Mouse (Mus musculus) left cerebral cortex, postnatal 36 days (tissue): Measurements from ENCODE around the gene Eddm3b. TPM values are rescaled to one million over a fixed set of nuclear protein-coding genes. Genes with fewer than 3 reads are reported as not detected.
"Not testable (repeated sequence)": the region's sequence is repeated elsewhere in the genome, so short reads cannot be mapped to it uniquely, and the experiment has no call there.

ENCODE experiments used
- DNase-seq, 2 experiments: peaks; one replicate each; pipeline ENCODE4 v3.0.0; 2021 to 2022; ENCODE audit warnings: low spot score in 2 of 2, mixed read lengths in 1 of 2
- intact Hi-C: fragments of 180-260 bp; cut with DNase I; formaldehyde crosslinking; loops from one replicate; pipeline ENCODE4 v1.15.1; 2025
- total RNA-seq, 2 experiments: library from RNA; stranded (reverse); gene quantifications; 2 replicates each; pipeline ENCODE4 v1.2.3; 2021

Gene Eddm3b
- total RNA-seq, 2 experiments from 2014 or later = not detected

DNA sequence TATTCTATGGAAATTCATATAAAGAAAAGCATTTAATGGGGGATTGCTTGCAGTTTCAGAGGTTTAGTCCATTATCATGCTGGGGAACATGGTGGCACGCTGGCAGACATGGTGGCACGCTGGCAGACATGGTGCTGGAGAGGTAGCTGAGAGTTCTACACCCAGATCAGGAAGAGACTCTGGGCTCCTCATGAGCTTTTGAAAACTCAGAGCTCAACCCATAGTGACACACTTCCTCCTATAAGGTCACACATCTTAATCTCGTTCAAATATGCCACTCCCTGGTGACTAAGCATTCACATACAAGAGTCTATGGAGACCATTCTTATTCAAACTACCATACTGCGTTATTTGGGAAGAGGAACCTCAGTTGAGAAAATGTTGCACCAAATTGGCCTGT lies 18.1 kb downstream of the Eddm3b start:
- intact Hi-C loops = no loop called here
- DNase-seq = no peak

DNA sequence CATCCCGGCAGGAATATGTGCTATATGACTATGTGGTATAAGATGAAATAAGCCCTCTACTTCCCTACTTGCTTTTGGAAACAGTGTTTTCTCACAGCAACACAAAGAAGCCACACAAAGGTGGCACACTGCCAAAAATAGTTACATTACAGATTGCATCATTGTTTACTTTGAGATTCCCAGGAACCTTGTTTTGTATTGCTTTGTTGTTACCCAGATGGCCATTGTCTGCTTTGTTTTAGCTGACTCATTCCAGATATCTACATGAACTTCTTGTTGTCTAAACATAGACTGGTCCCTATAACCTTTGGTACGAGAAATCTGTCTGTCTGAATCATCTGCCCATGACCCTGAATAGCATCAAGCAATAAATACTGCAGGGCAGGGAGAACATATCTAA lies 26.1 kb downstream of the Eddm3b start:
- no peak for DNase-seq
- intact Hi-C loops = no loop called here

DNA sequence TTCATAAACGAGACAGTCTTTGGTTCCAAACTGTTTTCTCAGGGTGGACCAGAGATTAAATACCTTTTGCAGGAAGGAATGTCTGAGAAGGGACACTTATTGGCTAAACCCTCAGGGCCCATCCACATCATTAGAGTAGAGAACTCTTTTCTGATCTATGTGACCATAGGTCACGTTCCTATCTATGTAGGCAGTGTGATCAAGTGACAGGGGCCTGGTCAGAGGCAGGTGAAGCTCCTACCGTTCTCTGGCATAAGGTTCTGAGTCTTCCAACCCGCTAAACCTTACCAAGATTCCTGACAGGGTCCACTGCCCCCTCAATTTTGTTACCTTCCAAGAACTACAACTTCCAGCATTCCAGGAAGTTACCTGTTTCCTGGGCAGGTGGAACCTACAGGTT lies 27.9 kb downstream of the Eddm3b start:
- no peak for DNase-seq
- intact Hi-C loops = no loop called here

- intact Hi-C loops = no loop called here
- no peak for DNase-seq
Observed at GRCm38 (mm10) chr14:51142568-51142967, 28.3 kb downstream of the Eddm3b start.

DNA sequence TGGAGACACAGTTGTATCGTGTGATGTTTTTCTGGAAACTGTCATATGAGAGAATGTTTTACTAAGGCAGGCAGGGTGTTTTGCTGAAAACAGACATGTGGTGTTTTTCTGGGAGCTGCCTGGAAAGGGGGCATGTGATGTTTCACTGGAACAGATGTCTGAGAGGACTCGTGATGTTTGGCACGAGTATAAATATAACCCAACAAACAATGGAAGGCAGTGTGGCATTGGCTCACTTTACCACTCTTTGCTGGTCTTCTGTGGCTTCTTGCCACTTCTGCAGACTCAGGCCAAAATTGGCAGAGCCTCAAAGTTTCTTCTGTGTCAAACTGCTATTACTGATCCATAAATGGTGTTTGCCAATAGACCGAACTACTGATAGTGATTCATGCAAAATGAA lies 29.1 kb downstream of the Eddm3b start:
- intact Hi-C loops = no loop called here

DNA sequence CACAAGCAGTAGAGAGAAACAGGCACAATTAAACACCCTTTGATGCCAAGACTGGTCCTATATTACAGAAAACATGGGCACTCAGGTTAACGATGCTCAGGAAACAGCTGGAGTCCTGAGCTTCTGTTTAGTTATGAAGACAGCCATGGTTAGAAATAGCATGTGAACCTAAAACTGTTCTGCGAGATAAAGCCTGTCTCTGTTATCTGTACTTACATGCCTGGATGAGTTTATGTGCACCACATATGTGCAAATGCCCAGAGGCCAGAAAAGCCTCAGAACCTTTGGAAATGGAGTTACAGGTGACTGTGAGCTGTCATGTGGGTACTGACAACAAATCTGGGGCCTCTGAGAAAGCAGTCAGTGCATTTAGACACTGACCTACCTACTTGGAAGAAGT lies 29.7 kb downstream of the Eddm3b start:
- intact Hi-C loops = no loop called here
- no peak for DNase-seq

More for the DNA sequence above, 29.1 kb downstream of the Eddm3b start:
- DNase-seq = no peak

GRCm38 (mm10) chr14:51144451-51144850 lies 30.2 kb downstream of the Eddm3b start:
- no peak for DNase-seq
- intact Hi-C loops = no loop called here

DNA sequence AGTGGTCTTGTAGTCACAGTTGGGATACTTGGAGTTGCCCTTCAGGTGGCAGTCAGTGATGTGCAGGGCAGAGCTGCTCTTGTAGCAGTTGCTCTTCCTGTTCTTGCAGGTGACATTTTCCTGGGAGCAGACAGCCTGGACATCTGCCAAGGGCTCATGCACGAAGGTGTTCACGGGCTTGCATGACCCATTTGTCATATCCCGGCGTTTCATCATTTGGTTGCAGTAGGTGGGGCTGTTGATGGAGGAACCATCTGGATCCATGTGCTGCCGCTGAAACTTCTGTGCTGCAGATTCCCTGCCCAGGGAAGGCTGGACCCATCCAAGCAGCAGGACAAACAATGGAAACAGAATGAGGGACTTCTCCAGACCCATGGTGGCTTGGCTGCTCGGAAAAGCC lies 31.3 kb downstream of the Eddm3b start:
- peak in 1 of 2 experiments; percentile 7 for DNase-seq
- intact Hi-C loops = no loop called here

- intact Hi-C loops = no loop called here
- DNase-seq = no peak
Observed at GRCm38 (mm10) chr14:51146685-51147084, 32.5 kb downstream of the Eddm3b start, which contains the start of gene Rnase1. Gene Rnase1 (minus strand): TSS chr14:51146785.

DNA sequence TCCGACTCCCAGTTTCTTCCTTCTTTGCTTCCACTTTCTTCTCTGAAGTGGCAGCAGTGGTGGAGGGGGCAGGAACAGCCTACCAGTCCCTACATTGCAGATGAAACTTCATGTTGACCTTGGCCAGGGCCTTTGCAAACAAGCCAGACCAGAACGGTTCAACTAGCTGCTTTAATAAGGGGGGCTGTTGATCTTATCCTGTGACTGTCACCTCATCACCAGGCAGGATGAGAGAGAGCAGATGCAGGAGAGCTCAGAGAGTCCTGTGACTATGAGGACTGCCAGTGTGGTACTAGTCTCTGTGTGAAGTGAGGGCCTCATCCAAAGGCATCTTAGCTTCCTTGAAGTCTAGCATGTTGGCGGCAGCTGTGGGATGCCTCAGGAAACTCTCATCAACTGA lies 33.8 kb downstream of the Eddm3b start:
- intact Hi-C loops = no loop called here
- DNase-seq = no peak

DNA sequence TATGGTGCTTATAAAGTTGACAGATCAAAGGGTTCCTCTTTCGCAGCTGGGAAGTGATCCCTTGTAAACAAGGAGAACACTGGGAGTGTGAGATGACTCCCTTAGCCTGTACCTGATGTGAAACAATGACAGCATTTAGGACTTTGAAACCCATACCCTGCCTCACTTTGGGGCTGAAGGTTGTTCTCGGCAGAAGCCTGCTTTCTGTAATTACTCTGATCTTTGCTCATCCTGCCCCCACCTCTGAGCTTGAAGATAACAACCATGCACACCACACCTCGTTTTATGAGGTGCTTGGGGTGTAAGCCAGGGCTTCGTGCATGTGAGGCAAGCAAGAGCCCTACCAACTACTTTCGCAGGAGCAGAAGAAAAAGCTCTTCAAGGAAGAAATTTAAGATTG lies 34.9 kb downstream of the Eddm3b start:
- DNase-seq = no peak
- intact Hi-C loops = no loop called here

DNA sequence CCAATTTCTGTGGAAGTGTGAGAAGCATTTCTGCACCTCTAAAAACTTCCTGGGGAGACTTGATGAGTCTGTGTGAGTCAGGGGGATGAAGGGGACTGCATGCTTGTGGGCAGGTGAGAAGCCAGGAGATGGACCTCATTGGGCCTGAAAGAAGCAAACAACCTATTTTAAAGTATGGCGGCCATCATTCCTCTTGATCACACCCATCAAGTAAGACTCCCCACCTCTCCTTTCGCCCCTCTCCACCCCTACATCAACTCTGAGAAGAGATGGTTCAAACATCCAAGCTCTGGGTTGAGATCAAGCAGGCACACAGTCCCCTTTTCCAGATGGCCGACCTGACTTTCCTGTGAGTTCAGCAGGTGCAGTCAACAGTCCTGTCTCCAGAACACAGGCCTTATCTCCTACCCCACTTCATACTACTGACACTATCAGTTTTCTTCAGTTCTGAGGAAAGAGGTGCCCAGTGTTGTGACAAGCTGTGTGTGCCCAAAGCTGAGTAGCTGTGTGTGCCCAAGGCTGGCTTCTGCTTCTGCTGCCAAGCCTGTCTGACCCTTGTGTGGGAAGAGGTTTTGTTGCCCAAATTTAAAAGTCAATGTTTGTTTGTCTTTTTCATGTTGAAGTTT lies 36.1 kb downstream of the Eddm3b start:
- no peak for DNase-seq
- intact Hi-C loops = no loop called here

DNA sequence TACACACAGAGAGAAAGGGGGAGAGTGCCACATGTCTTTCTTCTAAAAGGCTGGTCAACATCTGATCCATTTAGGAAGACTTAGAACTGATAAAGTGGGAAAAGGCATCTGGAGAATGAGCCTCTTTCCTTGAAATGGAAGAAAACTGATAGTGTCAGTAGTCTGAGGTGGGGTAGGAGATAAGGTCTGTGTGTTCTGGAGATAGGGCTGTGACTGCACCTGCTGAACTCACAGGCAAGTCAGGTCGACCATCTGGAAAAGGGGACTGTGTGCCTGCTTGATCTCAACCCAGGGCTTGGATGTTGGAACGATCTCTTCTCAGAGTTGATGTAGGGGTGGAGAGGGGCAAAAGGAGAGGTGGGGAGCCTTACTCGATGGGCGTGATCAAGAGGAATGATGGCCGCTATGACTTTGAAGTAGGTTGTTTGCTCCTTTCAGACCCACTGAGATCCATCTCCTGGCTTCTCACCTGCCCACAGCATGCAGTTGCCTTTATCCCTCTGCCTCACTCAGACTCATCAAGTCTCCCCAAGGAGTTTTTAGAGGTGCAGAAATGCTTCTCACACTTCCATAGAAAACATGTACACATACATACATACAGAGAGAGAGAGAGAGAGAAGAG lies 38.1 kb downstream of the Eddm3b start:
- intact Hi-C loops = no loop called here
- DNase-seq = no peak

DNA sequence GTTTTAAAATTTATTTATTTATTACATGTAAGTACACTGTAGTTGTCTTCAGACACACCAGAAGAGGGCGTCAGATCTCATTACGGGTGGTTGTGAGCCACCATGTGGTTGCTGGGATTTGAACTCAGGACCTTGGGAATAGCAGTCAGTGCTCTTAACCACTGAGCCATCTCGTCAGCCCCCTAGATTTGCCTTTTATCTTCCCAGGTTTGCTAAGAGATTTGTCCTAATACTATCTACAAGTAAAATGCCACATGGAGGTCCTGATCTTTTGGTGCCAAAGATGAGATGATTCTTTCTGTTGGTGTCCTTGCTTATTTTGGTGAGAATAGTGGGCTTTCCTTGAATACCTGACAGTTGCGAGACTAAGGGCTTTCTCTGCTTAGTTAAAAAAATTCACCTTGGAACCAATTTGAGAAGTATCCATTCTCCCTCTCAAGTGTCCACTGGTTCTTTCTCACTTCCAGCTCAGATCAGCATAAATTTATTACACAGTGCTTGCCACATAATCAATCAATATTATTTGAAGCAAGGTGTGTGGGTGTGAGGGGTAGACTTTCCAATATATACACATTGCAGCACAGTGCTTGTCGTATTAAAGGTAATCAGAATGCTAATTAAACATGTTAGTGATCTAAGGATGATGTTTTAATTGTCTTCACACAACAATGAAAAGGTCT lies 42.0 kb downstream of the Eddm3b start:
- intact Hi-C loops = no loop called here
- no peak for DNase-seq

DNA sequence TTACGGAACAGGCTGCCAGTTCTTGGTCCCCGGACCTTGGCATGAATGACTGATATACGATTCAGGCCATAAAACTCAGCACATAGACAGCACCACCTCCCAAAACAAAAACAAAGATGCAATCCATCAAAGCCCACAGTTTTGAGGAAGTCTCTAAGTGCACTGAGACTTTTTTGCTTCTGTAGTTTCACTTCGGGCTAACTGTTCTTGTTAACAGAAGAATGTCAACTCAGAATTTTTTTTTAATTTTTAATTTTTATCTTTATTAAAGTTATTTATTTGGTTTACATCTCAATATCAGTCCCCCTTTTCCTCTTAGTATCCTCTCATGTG lies 42.5 kb downstream of the Eddm3b start:
- intact Hi-C loops = no loop called here
- DNase-seq = no peak

- intact Hi-C loops = no loop called here
- no peak for DNase-seq
Observed at GRCm38 (mm10) chr14:51157072-51157471, 42.8 kb downstream of the Eddm3b start.

GRCm38 (mm10) chr14:51161976-51162375 lies 47.8 kb downstream of the Eddm3b start, which contains the start of gene Rnase2b:
Gene Rnase2b (plus strand): TSS chr14:51162260.
- DNase-seq, intact Hi-C loops: not testable (repeated sequence)

DNA sequence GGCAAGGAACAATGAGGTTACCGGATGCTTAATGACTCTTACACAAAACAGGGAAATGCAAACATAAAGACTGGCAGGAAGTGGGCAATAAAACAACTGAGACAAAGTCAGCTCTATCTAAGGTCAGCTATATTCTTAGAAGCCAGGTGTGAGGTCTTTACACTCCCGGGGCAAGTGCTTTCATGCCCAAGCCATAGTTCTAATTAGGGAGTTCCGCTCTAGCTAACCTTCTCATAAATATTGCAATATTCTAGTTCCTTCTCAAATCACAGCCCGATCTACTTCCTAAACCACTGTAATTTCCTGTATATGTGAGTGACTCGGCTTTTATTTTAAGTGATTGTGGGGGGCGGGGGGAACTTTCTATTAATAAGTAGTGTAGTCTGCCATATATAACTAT lies 49.1 kb downstream of the Eddm3b start:
- intact Hi-C loops, DNase-seq: not testable (repeated sequence)

DNA sequence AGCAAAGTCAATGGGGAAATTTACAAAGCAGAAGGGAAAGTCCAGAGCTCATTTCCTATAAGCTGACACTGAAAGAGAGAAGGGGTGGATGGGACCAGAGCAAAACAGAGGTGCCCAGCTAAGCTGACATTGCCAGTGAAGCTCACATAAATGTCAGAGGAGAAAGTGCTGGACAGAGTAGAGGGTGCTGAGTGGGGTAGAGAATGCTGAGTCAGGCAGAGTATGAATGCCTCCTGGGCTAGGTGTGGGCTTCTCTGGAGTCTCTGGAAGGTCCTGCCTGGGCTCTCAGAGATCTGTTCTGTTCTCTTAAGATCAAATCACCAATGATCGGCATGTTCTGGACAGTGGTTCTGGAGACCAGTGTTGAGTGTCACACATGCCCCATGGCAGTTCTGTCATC lies 51.2 kb downstream of the Eddm3b start:
- intact Hi-C loops = no loop called here

GRCm38 (mm10) chr14:51166068-51166467 lies 51.8 kb downstream of the Eddm3b start:
- no peak for DNase-seq
- intact Hi-C loops = no loop called here

More for the DNA sequence above, 51.2 kb downstream of the Eddm3b start:
- DNase-seq = no peak
